Mouse (Mus musculus) lung, embryonic 15.5 days (tissue): ENCODE data around the gene Btbd3. TPM values are rescaled to one million over a fixed set of nuclear protein-coding genes. Genes with fewer than 3 reads are reported as not detected.
"Not testable (repeated sequence)": the region's sequence is repeated elsewhere in the genome, so short reads cannot be mapped to it uniquely, and the experiment has no call there.

ENCODE experiments used
- ATAC-seq: fragments of 200-750 bp; cut with Nextera tagmentation; 2 replicates; pipeline ENCODE4 v1.8.0; 2017; ENCODE audit warnings: moderate number of reproducible peaks, borderline replicate concordance; ENCODE audit not compliant: low FRiP score, low TSS enrichment; ENCODE audit errors: extremely low read depth
- H3K27ac ChIP-seq: fragments of 300-500 bp; sonication (generic); 2 replicates; pipeline ENCODE4 v1.5.1; 2015; ENCODE audit warnings: moderate library complexity, mild to moderate bottlenecking, inconsistent platforms
- H3K27me3 ChIP-seq: fragments of 300-500 bp; sonication (generic); 2 replicates; pipeline ENCODE4 v1.6.1; 2015; ENCODE audit warnings: inconsistent platforms
- H3K36me3 ChIP-seq: fragments of 300-500 bp; sonication (generic); 2 replicates; pipeline ENCODE4 v1.6.1; 2015; ENCODE audit warnings: inconsistent platforms
- H3K4me1 ChIP-seq: fragments of 300-500 bp; sonication (generic); 2 replicates; pipeline ENCODE4 v1.6.1; 2015; ENCODE audit warnings: inconsistent platforms
- H3K4me2 ChIP-seq: fragments of 300-500 bp; sonication (generic); 2 replicates; pipeline ENCODE4 v1.6.1; 2015; ENCODE audit warnings: inconsistent platforms, mild to moderate bottlenecking, moderate library complexity
- H3K4me3 ChIP-seq: fragments of 300-500 bp; sonication (generic); 2 replicates; pipeline ENCODE4 v1.5.1; 2015; ENCODE audit warnings: mild to moderate bottlenecking, inconsistent platforms
- H3K9ac ChIP-seq: fragments of 300-500 bp; sonication (generic); 2 replicates; pipeline ENCODE4 v1.6.1; 2015; ENCODE audit warnings: inconsistent platforms
- H3K9me3 ChIP-seq: fragments of 300-500 bp; sonication (generic); 2 replicates; pipeline ENCODE4 v1.6.1; 2016; ENCODE audit warnings: inconsistent platforms
- WGBS: fragments of 180-500 bp; shearing (Covaris S2); methylation state at CpG from one replicate; pipeline ENCODE4 v1.1.7; 2015; 5-methylcytosine and 5-hydroxymethylcytosine counted together
- polyA plus RNA-seq: library from polyadenylated mRNA; unstranded; fragments of >200 nt; fragmentation: Nextera tagmentation; extraction: Ambion mirVana; gene quantifications from 2 replicates; pipeline ENCODE4 v1.2.1, GENCODE M21; 2015

Btbd3 gene
- polyA plus RNA-seq, 1 experiment from 2014 or later, result 35.8 TPM

DNA sequence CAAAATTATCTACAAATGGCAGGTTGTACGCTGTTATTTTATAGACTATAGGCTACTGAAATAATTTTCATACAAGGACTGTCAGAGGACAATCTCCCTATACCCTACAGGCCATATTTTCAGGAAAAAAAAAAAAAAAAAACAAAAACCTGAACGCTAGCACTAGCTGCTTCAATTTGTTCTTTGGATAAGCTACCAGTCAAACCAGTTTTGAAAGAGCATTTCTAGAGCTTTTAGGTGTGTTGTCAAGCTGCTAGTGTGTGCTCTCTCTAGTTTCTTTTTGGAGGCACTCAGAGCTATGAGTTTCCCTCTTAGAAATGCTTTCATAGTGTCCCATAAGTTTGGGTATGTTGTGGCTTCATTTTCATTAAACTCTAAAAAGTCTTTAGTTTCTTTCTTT is 77.8 kb downstream of the Btbd3 start:
- not testable (repeated sequence) for H3K27me3 ChIP-seq, H3K4me3 ChIP-seq, H3K9me3 ChIP-seq, H3K36me3 ChIP-seq, ATAC-seq, H3K27ac ChIP-seq, H3K4me2 ChIP-seq, H3K9ac ChIP-seq, H3K4me1 ChIP-seq
- WGBS, result 61% methylated on average over 2 of the region's 2 CpGs

DNA sequence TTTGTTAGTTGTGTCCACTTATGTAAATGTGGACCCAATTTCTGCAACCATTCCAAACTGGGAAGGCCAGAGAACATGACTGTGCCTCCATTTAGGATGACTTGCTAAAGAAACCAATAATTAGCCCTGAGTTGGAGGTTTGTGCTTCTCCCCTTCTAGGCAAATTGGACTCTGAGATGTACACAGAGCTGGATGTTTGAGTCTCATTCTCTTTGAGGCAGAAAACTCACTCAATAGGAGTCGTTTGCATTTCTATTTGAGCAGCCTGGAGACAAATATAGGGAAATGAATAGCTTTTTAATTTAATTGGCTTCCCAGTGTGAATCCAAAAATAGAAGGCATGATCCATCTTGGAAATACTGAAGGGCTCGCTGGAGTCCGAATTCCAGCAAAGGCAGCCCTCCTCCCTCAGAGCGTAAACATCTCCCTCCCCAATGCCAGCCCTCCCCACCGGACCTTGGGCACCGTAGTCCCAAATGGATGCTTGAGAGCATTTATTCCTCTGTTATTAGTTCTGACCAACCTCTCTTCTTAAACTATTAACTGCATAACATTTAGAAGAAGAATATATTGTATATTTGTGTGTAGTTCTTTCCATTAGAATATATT is 81.6 kb downstream of the Btbd3 start:
- Histone ChIP-seq H3K4me1 (no peaks in the 10 kb centered on the region), H3K4me3 (no peak overlapping the region), H3K9ac (no peak overlapping the region), H3K4me2 (no peak overlapping the region), H3K27me3 (no peaks in the 10 kb centered on the region), H3K27ac (no peak overlapping the region), H3K36me3 (no peaks in the 10 kb centered on the region), H3K9me3 (no peaks in the 10 kb centered on the region)
- WGBS, result 69% methylated on average over 6 of the region's 6 CpGs
- no peak for ATAC-seq

- Histone ChIP-seq H3K27me3 (no peaks in the 10 kb centered on the region), H3K27ac (no peak overlapping the region), H3K4me3 (no peak overlapping the region), H3K4me1 (no peaks in the 10 kb centered on the region), H3K9ac (no peak overlapping the region), H3K9me3 (no peaks in the 10 kb centered on the region), H3K36me3 (no peaks in the 10 kb centered on the region), H3K4me2 (no peak overlapping the region)
- WGBS, result 52% methylated on average over 1 of the region's 1 CpGs
- no peak for ATAC-seq
Measured at GRCm38 (mm10) chr2:138338524-138338923, 82.2 kb downstream of the Btbd3 start.

DNA sequence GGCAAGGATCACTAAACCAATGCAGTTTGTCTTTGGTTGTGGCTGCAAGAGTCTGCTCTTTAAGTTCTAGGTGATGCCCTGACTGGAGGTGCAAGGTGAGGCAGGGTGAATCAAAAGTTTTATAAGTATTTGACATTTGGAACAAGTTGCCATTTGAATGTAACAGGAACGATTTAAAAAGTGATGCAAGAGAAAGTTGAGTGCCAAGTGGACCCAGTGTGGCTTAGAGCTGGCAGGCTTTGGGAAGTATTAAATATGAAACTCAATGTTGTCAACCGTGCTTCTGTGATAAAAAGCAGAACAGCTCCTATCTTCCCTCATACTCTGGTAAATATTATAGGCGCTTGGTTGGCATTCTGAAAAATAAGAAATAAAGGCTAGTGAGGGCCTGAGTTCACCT is 99.0 kb downstream of the Btbd3 start:
- Histone ChIP-seq H3K4me2 (no peak overlapping the region), H3K4me1 (no peaks in the 10 kb centered on the region), H3K9me3 (no peaks in the 10 kb centered on the region), H3K4me3 (no peak overlapping the region), H3K27me3 (no peaks in the 10 kb centered on the region), H3K9ac (no peak overlapping the region), H3K27ac (no peak overlapping the region), H3K36me3 (no peaks in the 10 kb centered on the region)
- 83% methylated on average over 3 of the region's 3 CpGs for WGBS
- no peak for ATAC-seq

- H3K9ac ChIP-seq, result no peak overlapping the region
- H3K27me3 ChIP-seq, result no peaks in the 10 kb centered on the region
- H3K9me3 ChIP-seq, result no peaks in the 10 kb centered on the region
- H3K4me2 ChIP-seq, result no peak overlapping the region
- no peaks in the 10 kb centered on the region for H3K4me1 ChIP-seq
- ATAC-seq, result peak; percentile 87
- H3K4me3 ChIP-seq, result no peak overlapping the region
- no peaks in the 10 kb centered on the region for H3K36me3 ChIP-seq
- peak overlapping the region; percentile 78 for H3K27ac ChIP-seq
- WGBS, result 49% methylated on average over 5 of the region's 5 CpGs
Measured at GRCm38 (mm10) chr2:138362474-138362873, 106.1 kb downstream of the Btbd3 start.

DNA sequence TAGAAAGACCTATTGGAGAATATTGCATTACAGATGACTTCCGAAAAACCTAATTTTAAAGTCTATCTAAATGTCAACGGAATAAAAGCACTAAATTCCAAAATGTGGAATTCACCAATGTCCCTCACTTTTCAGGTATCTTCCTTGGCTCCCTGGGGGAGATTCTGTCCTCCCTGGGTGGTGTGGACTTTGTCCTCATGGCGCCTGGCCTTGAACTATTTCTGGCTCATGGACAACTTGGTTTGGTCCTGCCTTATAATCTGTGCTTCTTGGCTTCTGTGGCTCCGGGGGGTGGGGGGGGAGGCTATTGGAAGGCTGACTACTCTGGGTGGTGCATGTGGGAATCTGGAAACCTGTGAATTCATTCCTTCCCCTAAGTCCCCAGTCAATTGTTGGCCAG is 109.0 kb downstream of the Btbd3 start:
- H3K27ac ChIP-seq, result no peak overlapping the region
- WGBS, result 77% methylated on average over 4 of the region's 4 CpGs
- H3K4me1 ChIP-seq, result no peaks in the 10 kb centered on the region
- no peak overlapping the region for H3K4me2 ChIP-seq
- H3K36me3 ChIP-seq, result no peaks in the 10 kb centered on the region
- no peaks in the 10 kb centered on the region for H3K9me3 ChIP-seq
- ATAC-seq, result no peak
- H3K9ac ChIP-seq, result no peak overlapping the region
- H3K27me3 ChIP-seq, result no peaks in the 10 kb centered on the region
- H3K4me3 ChIP-seq, result no peak overlapping the region

GRCm38 (mm10) chr2:138374556-138374955 is 118.2 kb downstream of the Btbd3 start:
- Histone ChIP-seq H3K9ac (no peak overlapping the region), H3K4me2 (no peak overlapping the region), H3K4me3 (no peak overlapping the region), H3K9me3 (no peaks in the 10 kb centered on the region), H3K27ac (no peak overlapping the region), H3K4me1 (no peaks in the 10 kb centered on the region), H3K27me3 (no peaks in the 10 kb centered on the region), H3K36me3 (no peaks in the 10 kb centered on the region)
- no peak for ATAC-seq
- WGBS, result 79% methylated on average over 5 of the region's 5 CpGs

DNA sequence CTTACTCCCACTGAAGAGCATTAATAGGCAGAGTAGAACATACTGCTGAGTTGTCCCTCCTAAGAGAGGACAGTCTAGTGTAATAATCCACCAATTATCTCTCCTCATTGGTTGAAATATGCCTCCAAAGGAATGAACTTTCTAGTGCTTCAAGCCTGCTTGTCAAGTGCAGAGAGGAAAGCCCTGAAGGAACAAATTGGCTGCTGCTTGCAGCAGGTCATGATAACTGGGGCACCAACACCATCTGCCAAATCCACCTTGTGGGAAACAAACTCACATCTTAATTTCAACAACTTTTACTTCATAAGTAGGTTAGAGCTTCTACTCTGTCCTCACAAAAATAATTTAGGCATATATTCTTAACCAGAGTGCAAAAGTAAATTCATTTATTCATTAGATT is 122.5 kb downstream of the Btbd3 start:
- Histone ChIP-seq H3K9me3 (no peaks in the 10 kb centered on the region), H3K36me3 (no peaks in the 10 kb centered on the region), H3K4me2 (no peak overlapping the region), H3K4me1 (no peaks in the 10 kb centered on the region), H3K9ac (no peak overlapping the region), H3K27ac (no peak overlapping the region), H3K4me3 (no peak overlapping the region), H3K27me3 (no peaks in the 10 kb centered on the region)
- no peak for ATAC-seq

DNA sequence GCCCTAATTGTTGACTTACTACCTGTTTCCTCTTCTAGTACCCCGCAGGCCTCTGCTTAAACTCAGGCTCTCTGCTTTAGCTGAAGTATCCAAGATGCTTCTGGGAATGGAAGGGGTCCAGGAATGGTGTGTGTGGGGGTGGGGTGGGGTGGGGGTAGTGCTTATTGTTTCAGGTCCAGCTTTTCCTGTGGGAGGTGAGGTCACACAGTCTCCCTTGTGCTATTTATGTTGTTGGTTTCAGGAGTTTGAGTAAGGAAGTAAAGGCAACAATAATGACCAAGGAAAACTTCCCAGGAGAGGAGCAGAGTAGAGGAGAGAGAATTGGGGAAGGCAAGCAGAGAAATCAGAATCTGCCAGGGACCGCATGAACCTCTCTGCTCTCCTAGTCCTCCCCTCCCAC is 128.4 kb downstream of the Btbd3 start:
- no peaks in the 10 kb centered on the region for H3K27me3 ChIP-seq
- no peaks in the 10 kb centered on the region for H3K36me3 ChIP-seq
- no peak overlapping the region for H3K4me3 ChIP-seq
- WGBS, result 45% methylated on average over 2 of the region's 2 CpGs
- H3K9me3 ChIP-seq, result no peaks in the 10 kb centered on the region
- no peak overlapping the region for H3K27ac ChIP-seq
- H3K4me2 ChIP-seq, result no peak overlapping the region
- no peak overlapping the region for H3K9ac ChIP-seq
- ATAC-seq, result peak; percentile 23; the same call in 1 of the 2 replicates
- no peaks in the 10 kb centered on the region for H3K4me1 ChIP-seq

DNA sequence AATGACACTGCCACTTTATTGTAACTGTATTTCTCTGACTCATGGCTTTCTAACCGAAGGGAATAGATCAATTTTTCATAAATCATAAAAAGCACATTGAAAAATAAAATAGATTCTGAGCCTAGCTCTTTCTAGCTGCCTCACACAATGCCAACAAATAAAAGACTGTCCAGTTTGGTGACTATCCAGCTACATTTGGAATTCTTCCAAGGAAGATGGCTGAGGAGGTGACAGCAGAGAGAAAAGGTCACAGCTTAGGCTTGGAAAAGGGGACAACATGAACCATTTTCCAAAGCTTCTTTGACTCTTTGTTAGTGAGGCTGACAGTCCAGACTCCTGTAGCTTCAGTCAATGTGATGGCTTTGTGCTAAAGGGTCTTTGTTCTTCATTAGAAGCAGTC is 132.2 kb downstream of the Btbd3 start:
- no peaks in the 10 kb centered on the region for H3K27me3 ChIP-seq
- WGBS, result 56% methylated on average over 1 of the region's 1 CpGs
- no peaks in the 10 kb centered on the region for H3K4me1 ChIP-seq
- no peak overlapping the region for H3K4me3 ChIP-seq
- no peaks in the 10 kb centered on the region for H3K36me3 ChIP-seq
- no peak overlapping the region for H3K27ac ChIP-seq
- no peak for ATAC-seq
- H3K4me2 ChIP-seq, result no peak overlapping the region
- no peak overlapping the region for H3K9ac ChIP-seq
- no peaks in the 10 kb centered on the region for H3K9me3 ChIP-seq

GRCm38 (mm10) chr2:138403046-138403445 is 146.7 kb downstream of the Btbd3 start:
- Histone ChIP-seq H3K4me3 (no peak overlapping the region), H3K27ac (no peak overlapping the region), H3K9me3 (no peaks in the 10 kb centered on the region), H3K4me2 (no peak overlapping the region), H3K4me1 (peaks cover 4% of the 10 kb centered on the region; the same call in 1 of the 2 replicates), H3K9ac (no peak overlapping the region), H3K27me3 (no peaks in the 10 kb centered on the region), H3K36me3 (no peaks in the 10 kb centered on the region)
- WGBS, result 74% methylated on average over 5 of the region's 5 CpGs
- ATAC-seq, result no peak

GRCm38 (mm10) chr2:138405753-138406528 is 149.6 kb downstream of the Btbd3 start:
- H3K9ac ChIP-seq, result no peak overlapping the region
- peak; percentile 81; the same call in 1 of the 2 replicates for ATAC-seq
- WGBS, result 9% methylated on average over 4 of the region's 4 CpGs
- no peak overlapping the region for H3K27ac ChIP-seq
- no peaks in the 10 kb centered on the region for H3K27me3 ChIP-seq
- no peak overlapping the region for H3K4me3 ChIP-seq
- H3K4me1 ChIP-seq, result peaks cover 4% of the 10 kb centered on the region; the same call in 1 of the 2 replicates
- H3K36me3 ChIP-seq, result no peaks in the 10 kb centered on the region
- no peak overlapping the region for H3K4me2 ChIP-seq
- no peaks in the 10 kb centered on the region for H3K9me3 ChIP-seq
